Mouse (Mus musculus) naive thymus-derived CD4-positive, alpha-beta T cell, adult 2 months (primary cell): ENCODE data around the gene Iah1.

Experiments
- DNase-seq: peaks from one replicate; pipeline ENCODE4 v3.0.0-alpha.2; 2011; ENCODE audit warnings: low read depth

Iah1 gene

GRCm38 (mm10) chr12:21364624-21365435, 48.6 kb downstream of the Iah1 start:
- no peak for DNase-seq

GRCm38 (mm10) chr12:21368376-21369086, 52.3 kb downstream of the Iah1 start:
- no peak for DNase-seq

- no peak for DNase-seq
These were observed 52.9 kb downstream of the Iah1 start for GRCm38 (mm10) chr12:21369087-21369410.

- DNase-seq = no peak
These were observed 53.9 kb downstream of the Iah1 start for GRCm38 (mm10) chr12:21370035-21370611.

- peak; percentile 96 for DNase-seq
These were observed 57.1 kb downstream of the Iah1 start, which contains the start of gene Adam17 for GRCm38 (mm10) chr12:21373100-21373819. TSS of gene Adam17 (minus strand) at chr12:21373632.
